Mouse (Mus musculus) myocyte (in vitro differentiated cells): ENCODE measurements at regions not wholly inside any gene's neighbourhood (a gene's known extent, or its start where the extent isn't known, plus 50 kb on each side); places are given as distances from the start of the nearest gene placed in this dataset.

Experiments used
- CEBPB ChIP-seq: IDR thresholded peaks from 2 replicates; pipeline ENCODE4 v1.6.1; 2011; ENCODE audit warnings: mild to moderate bottlenecking, moderate library complexity; ENCODE audit not compliant: poor library complexity, insufficient read depth, severe bottlenecking
- E2F4 ChIP-seq: IDR thresholded peaks from one replicate; pipeline ENCODE4 v1.6.1; 2011; ENCODE audit warnings: mild to moderate bottlenecking, control low read depth, moderate library complexity; ENCODE audit not compliant: insufficient read depth
- MYOD1 ChIP-seq, 3 experiments: IDR thresholded peaks; one replicate each; pipeline ENCODE4 v1.6.1; 2011; ENCODE audit warnings: control low read depth in 2 of 3, low read depth in 2 of 3, mild to moderate bottlenecking in 2 of 3, moderate library complexity in 1 of 3; ENCODE audit not compliant: insufficient read length in 2 of 3, control insufficient read depth in 1 of 3
- POLR2A ChIP-seq: IDR thresholded peaks from one replicate; pipeline ENCODE4 v1.6.1; 2011; ENCODE audit warnings: low read depth, mild to moderate bottlenecking, control low read depth, moderate library complexity; ENCODE audit not compliant: insufficient read length
- POLR2AphosphoS2 ChIP-seq: IDR thresholded peaks from one replicate; pipeline ENCODE4 v1.6.1; 2011; ENCODE audit warnings: low read depth, control low read depth; ENCODE audit not compliant: insufficient read length
- TCF12 ChIP-seq: IDR thresholded peaks from one replicate; pipeline ENCODE4 v1.6.1; 2011; ENCODE audit warnings: mild to moderate bottlenecking, control low read depth; ENCODE audit not compliant: poor library complexity, insufficient read depth, severe bottlenecking
- USF1 ChIP-seq: IDR thresholded peaks from one replicate; pipeline ENCODE4 v1.6.1; 2011; ENCODE audit warnings: low read depth, mild to moderate bottlenecking, control low read depth, moderate library complexity

GRCm38 (mm10) chr5:74925769-74926168, 118.8 kb downstream of the Chic2 start:
- TF ChIP-seq TCF12 (no peak), CEBPB (peak; percentile 55; the same call in 1 of the 2 replicates), POLR2A (no peak), POLR2AphosphoS2 (no peak), MYOD1 (IDR thresholded peaks at IDR 0.05; ENCODE audit: control insufficient read depth in 1 of 3, insufficient read length in 2 of 3, low read depth in 2 of 3) (peak in 1 of 3 experiments; percentile 29), E2F4 (no peak), USF1 (no peak)
